Mouse (Mus musculus) forebrain, postnatal 0 days (tissue): ENCODE measurements around the gene Drc3. TPM values are rescaled to one million over a fixed set of nuclear protein-coding genes. Genes with fewer than 3 reads are reported as not detected.
"Not testable (repeated sequence)": the region's sequence is repeated elsewhere in the genome, so short reads cannot be mapped to it uniquely, and the experiment has no call there.

Source experiments
- ATAC-seq: fragments of 200-750 bp; cut with Nextera tagmentation; 2 replicates; pipeline ENCODE4 v1.8.0; 2017; ENCODE audit warnings: mild to moderate bottlenecking, moderate library complexity
- DNase-seq: peaks from one replicate; pipeline ENCODE4 v3.0.0-alpha.2; 2015
- H3K27ac ChIP-seq: fragments of 300-500 bp; sonication (generic); 2 replicates; pipeline ENCODE4 v1.5.1; 2014; ENCODE audit warnings: low read depth, mild to moderate bottlenecking, antibody characterized with exemption, low read length, moderate library complexity, mixed read lengths
- H3K27me3 ChIP-seq: fragments of 300-500 bp; sonication (generic); 2 replicates; pipeline ENCODE4 v1.6.1; 2014; ENCODE audit warnings: mild to moderate bottlenecking, low read length, mixed read lengths; ENCODE audit not compliant: insufficient read depth
- H3K36me3 ChIP-seq: fragments of 300-500 bp; sonication (generic); 2 replicates; pipeline ENCODE4 v1.6.1; 2014; ENCODE audit warnings: mild to moderate bottlenecking, moderate library complexity; ENCODE audit not compliant: insufficient read depth
- H3K4me1 ChIP-seq: fragments of 300-500 bp; sonication (generic); 2 replicates; pipeline ENCODE4 v1.6.1; 2014; ENCODE audit warnings: antibody characterized with exemption; ENCODE audit not compliant: insufficient read depth
- H3K4me2 ChIP-seq: fragments of 300-500 bp; sonication (generic); 2 replicates; pipeline ENCODE4 v1.6.1; 2014; ENCODE audit warnings: low read depth, mild to moderate bottlenecking, moderate library complexity
- H3K4me3 ChIP-seq: fragments of 300-500 bp; sonication (generic); 2 replicates; pipeline ENCODE4 v1.5.1; 2014; ENCODE audit warnings: low read depth, low read length, mixed read lengths
- H3K9ac ChIP-seq: fragments of 300-500 bp; sonication (generic); 2 replicates; pipeline ENCODE4 v1.6.1; 2014; ENCODE audit warnings: mild to moderate bottlenecking
- H3K9me3 ChIP-seq: fragments of 300-500 bp; sonication (generic); 2 replicates; pipeline ENCODE4 v1.6.1; 2016; ENCODE audit warnings: low read length
- CTCF ChIP-seq: sonication (generic); IDR thresholded peaks from 2 replicates; pipeline ENCODE4 v1.5.1; 2016; ENCODE audit warnings: antibody characterized with exemption, control low read depth, low read depth
- WGBS: fragments of 180-500 bp; shearing (Covaris S2); extraction: QIAGEN DNeasy Blood & Tissue Kit; methylation state at CpG from one replicate; pipeline ENCODE4 v1.1.7; 2014; 5-methylcytosine and 5-hydroxymethylcytosine counted together
- polyA plus RNA-seq: library from polyadenylated mRNA; unstranded; fragments of >200 nt; fragmentation: Nextera tagmentation; extraction: Ambion mirVana; gene quantifications from 2 replicates; pipeline ENCODE4 v1.2.1, GENCODE M21; 2015
- total RNA-seq: library from RNA; depleted of rRNA; stranded (reverse); fragments of >200 nt; gene quantifications from 2 replicates; pipeline ENCODE4 v1.2.3, GENCODE M21; 2014

The Drc3 gene
- total and polyA plus RNA-seq, 2 experiments from 2014 or later, result 10.0 to 15.5 TPM

- no peak for DNase-seq
- ATAC-seq, result no peak
Observed at GRCm38 (mm10) chr11:60422046-60422668, 69.0 kb downstream of the Drc3 start.

GRCm38 (mm10) chr11:60423006-60423405 lies 69.9 kb downstream of the Drc3 start:
- Histone ChIP-seq H3K4me3 (no peak overlapping the region), H3K36me3 (0 out of 2 replicates have a peak, but pooled peaks cover 17% of the 10 kb centered on the region), H3K4me2 (no peak overlapping the region), H3K27me3 (no peaks in the 10 kb centered on the region), H3K9me3 (no peaks in the 10 kb centered on the region), H3K27ac (no peak overlapping the region), H3K4me1 (peaks cover 11% of the 10 kb centered on the region), H3K9ac (no peak overlapping the region)
- DNase-seq (no peak), ATAC-seq (no peak)
- TF ChIP-seq CTCF, result no peak
- WGBS, result 42% methylated on average over 1 of the region's 1 CpGs

More at GRCm38 (mm10) chr11:60422046-60422668, 69.0 kb downstream of the Drc3 start:
- Histone ChIP-seq H3K36me3 (0 out of 2 replicates have a peak, but pooled peaks cover 8% of the 10 kb centered on the region), H3K4me3 (no peak overlapping the region), H3K4me1 (peaks cover 13% of the 10 kb centered on the region), H3K9ac (no peak overlapping the region), H3K4me2 (no peak overlapping the region), H3K27me3 (no peaks in the 10 kb centered on the region), H3K27ac (no peak overlapping the region), H3K9me3 (no peaks in the 10 kb centered on the region)
- WGBS, result 65% methylated on average over 6 of the region's 6 CpGs
- peak; percentile 38 for TF ChIP-seq CTCF

GRCm38 (mm10) chr11:60426417-60426816 lies 73.3 kb downstream of the Drc3 start:
- Histone ChIP-seq H3K9me3 (no peaks in the 10 kb centered on the region), H3K4me2 (no peak overlapping the region), H3K4me1 (no peaks in the 10 kb centered on the region), H3K4me3 (no peak overlapping the region), H3K36me3 (peaks cover 25% of the 10 kb centered on the region; the same call in 1 of the 2 replicates), H3K9ac (no peak overlapping the region), H3K27ac (no peak overlapping the region), H3K27me3 (no peaks in the 10 kb centered on the region)
- no peak for TF ChIP-seq CTCF
- no peak for ATAC-seq
- no peak for DNase-seq
- WGBS, result 89% methylated on average over 1 of the region's 1 CpGs

GRCm38 (mm10) chr11:60427628-60428027 lies 74.5 kb downstream of the Drc3 start:
- Histone ChIP-seq H3K36me3 (peaks cover 31% of the 10 kb centered on the region), H3K4me3 (no peak overlapping the region), H3K27me3 (no peaks in the 10 kb centered on the region), H3K27ac (no peak overlapping the region), H3K9me3 (no peaks in the 10 kb centered on the region), H3K9ac (no peak overlapping the region), H3K4me1 (no peaks in the 10 kb centered on the region), H3K4me2 (no peak overlapping the region)
- TF ChIP-seq CTCF, result no peak
- ATAC-seq (no peak), DNase-seq (no peak)
- WGBS, result 91% methylated on average over 3 of the region's 3 CpGs

GRCm38 (mm10) chr11:60433501-60433900 lies 80.4 kb downstream of the Drc3 start:
- H3K9ac ChIP-seq, result no peak overlapping the region
- no peak for ATAC-seq
- no peak overlapping the region for H3K27ac ChIP-seq
- H3K4me2 ChIP-seq, result no peak overlapping the region
- no peak for TF ChIP-seq CTCF
- no peak overlapping the region for H3K4me3 ChIP-seq
- peaks cover 62% of the 10 kb centered on the region for H3K36me3 ChIP-seq
- H3K27me3 ChIP-seq, result no peaks in the 10 kb centered on the region
- no peak for DNase-seq
- no peaks in the 10 kb centered on the region for H3K4me1 ChIP-seq
- no peaks in the 10 kb centered on the region for H3K9me3 ChIP-seq

- H3K36me3 ChIP-seq, result peaks cover 75% of the 10 kb centered on the region
- no peak overlapping the region for H3K27ac ChIP-seq
- 91% methylated on average over 1 of the region's 1 CpGs for WGBS
- H3K9ac ChIP-seq, result no peak overlapping the region
- TF ChIP-seq CTCF, result no peak
- DNase-seq (no peak), ATAC-seq (no peak)
- H3K9me3 ChIP-seq, result no peaks in the 10 kb centered on the region
- no peak overlapping the region for H3K4me3 ChIP-seq
- H3K27me3 ChIP-seq, result no peaks in the 10 kb centered on the region
- no peaks in the 10 kb centered on the region for H3K4me1 ChIP-seq
- H3K4me2 ChIP-seq, result no peak overlapping the region
Observed at GRCm38 (mm10) chr11:60435133-60435532, 82.0 kb downstream of the Drc3 start.

GRCm38 (mm10) chr11:60436618-60437017 lies 83.5 kb downstream of the Drc3 start:
- no peaks in the 10 kb centered on the region for H3K4me1 ChIP-seq

GRCm38 (mm10) chr11:60439621-60440020 lies 86.5 kb downstream of the Drc3 start:
- not testable (repeated sequence) for DNase-seq, H3K9ac ChIP-seq, H3K27ac ChIP-seq, H3K9me3 ChIP-seq, H3K4me1 ChIP-seq, H3K4me3 ChIP-seq, H3K27me3 ChIP-seq, ATAC-seq, H3K4me2 ChIP-seq
- H3K36me3 ChIP-seq, result peaks cover 86% of the 10 kb centered on the region
- 21% methylated on average over 1 of the region's 1 CpGs for WGBS

More at GRCm38 (mm10) chr11:60436618-60437017, 83.5 kb downstream of the Drc3 start:
- Histone ChIP-seq H3K9ac (no peak overlapping the region), H3K36me3 (peaks cover 77% of the 10 kb centered on the region), H3K4me3 (no peak overlapping the region), H3K27me3 (no peaks in the 10 kb centered on the region), H3K9me3 (no peaks in the 10 kb centered on the region), H3K27ac (no peak overlapping the region), H3K4me2 (no peak overlapping the region)
- TF ChIP-seq CTCF, result no peak
- DNase-seq (no peak), ATAC-seq (no peak)
- 91% methylated on average over 3 of the region's 3 CpGs for WGBS
